Mouse (Mus musculus) c-Kit-positive CD71-negative TER-119-negative erythroid progenitor cells, embryonic 14.5 days (primary cell): ENCODE measurements at regions not wholly inside any gene's neighbourhood (a gene's known extent, or its start where the extent isn't known, plus 50 kb on each side); places are given as distances from the start of the nearest gene placed in this dataset.

Experiments
- DNase-seq: peaks from one replicate; pipeline ENCODE4 v3.0.0-alpha.2; 2013; ENCODE audit warnings: low read depth

- DNase-seq = no peak
Measured at GRCm38 (mm10) chr12:29122931-29123330, 371.3 kb downstream of the Eipr1 start.

- DNase-seq = no peak
Measured at GRCm38 (mm10) chr12:29124079-29124668, 372.6 kb downstream of the Eipr1 start.

DNA sequence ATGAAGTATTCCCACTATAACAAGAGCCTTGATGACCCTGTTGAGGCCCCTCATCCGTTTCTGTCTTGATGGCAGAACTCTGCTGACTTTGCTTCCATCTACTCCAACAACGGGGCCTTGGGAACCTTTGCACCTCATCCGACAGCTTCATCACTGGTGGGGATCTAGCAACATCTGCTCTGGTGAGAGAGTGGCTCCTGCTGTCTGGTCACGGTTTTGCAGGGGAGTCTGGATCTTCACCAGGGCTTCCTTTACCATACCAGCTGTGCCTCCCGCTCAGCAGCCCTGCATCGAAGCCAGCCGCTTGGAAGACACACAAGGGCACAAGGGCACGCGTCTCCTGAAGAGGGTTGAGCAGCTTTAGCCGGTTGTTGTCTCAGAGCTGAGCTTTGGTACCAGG, 377.2 kb downstream of the Eipr1 start:
- DNase-seq = no peak

DNA sequence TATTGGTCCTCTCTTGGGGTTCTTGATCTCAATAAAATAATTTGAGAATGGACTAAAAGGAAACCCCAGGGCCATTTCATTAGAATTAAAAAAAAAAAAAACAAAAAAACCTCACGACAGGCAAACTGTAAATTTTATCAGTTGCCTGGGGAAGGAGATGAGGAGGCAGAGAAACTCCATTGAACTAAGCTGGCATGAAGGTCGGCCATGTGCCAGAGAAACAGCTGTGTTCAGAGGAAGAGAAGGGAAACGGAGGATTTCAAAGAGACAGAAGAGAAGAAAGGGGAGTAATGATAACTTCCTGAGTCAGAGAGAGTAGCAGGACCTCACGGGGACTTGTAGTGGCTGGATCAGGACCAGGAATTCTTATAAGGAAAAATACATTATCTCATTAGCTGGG, 377.7 kb downstream of the Eipr1 start:
- no peak for DNase-seq

GRCm38 (mm10) chr12:29134326-29134725, 382.7 kb downstream of the Eipr1 start:
- no peak for DNase-seq

- no peak for DNase-seq
Measured at GRCm38 (mm10) chr12:29136850-29137268, 385.3 kb downstream of the Eipr1 start.

DNA sequence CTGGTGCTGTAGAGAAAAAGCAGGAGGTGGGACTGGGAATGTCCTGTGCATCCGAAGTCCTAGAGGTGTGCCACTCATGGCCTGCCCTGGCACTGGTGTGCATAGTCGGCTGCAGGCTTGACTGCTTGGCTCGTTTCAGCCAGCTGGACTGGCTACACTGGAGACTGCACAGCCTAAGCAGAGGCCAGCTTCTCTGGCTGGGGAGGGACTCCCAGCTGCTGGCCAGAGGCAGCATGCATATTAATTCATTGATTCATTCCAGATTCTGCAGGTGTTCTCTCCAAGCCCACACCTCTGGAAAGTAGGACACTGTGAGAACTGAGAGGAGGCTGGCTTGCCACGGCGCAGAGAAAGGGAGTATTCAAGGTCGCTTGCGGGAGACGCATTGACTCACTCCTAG, 385.9 kb downstream of the Eipr1 start:
- no peak for DNase-seq

- DNase-seq = no peak
Measured at GRCm38 (mm10) chr12:29140576-29140975, 387.6 kb upstream of the Myt1l start.

GRCm38 (mm10) chr12:29141132-29141531, 387.1 kb upstream of the Myt1l start:
- no peak for DNase-seq

DNA sequence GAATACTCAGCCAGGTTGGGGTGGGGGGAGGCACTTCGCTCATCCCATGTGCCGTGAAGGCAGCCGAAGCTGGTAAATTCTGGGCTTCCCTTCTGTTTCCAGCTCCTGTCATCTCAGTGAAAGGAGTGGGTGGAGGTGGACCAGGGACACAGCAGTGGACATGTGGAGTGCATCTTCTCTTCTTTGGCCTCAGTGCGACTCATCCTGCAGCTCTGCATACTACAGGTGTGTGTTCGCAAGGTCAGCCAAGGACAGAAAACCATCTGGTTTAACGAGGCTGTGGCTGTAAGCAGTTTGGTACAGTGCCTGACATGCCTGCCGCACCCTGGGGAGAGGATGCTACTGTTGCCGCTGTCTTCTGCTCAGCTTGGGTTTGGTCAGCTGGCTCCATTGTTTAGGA, 386.3 kb upstream of the Myt1l start:
- DNase-seq = no peak

DNA sequence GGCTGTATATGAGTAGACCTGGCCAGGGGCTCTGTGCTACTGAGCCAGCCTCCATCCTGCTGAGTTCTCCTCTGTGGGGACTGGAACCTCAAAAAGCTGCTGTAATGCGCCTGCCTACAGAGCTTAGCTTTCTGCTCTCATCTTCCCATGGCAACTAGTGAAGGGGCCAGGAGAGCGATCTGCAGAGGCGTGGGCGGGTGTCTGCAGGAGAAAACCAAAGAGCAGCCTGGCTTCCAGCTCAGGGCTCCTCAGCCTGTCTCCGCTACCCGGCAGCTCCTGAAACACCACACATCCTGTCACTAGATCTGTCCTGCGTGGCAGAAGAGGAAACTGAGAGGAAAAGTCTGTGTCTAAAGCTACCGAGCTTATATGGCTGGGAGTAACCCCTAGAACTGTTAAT, 384.9 kb upstream of the Myt1l start:
- DNase-seq = no peak

DNA sequence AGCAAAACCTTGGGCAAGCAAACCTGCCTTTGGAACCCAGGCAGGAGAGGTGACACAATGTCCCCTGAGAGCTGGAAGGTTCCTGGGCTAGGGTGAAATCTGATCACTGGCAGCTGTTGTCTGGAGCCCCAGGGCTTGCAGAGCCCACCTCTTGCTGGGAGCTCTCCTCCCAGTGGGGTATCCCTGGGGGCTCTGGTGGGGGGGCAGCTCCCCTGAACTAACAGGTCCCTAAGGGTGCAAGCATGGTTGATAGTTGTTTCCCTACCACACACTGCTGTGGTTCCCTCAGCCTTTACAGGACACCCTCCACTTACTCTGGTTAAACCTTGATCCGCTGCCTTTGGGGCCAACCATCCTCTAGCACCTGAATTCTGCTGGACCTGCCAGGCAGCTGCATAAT, 367.3 kb upstream of the Myt1l start:
- DNase-seq = no peak

DNA sequence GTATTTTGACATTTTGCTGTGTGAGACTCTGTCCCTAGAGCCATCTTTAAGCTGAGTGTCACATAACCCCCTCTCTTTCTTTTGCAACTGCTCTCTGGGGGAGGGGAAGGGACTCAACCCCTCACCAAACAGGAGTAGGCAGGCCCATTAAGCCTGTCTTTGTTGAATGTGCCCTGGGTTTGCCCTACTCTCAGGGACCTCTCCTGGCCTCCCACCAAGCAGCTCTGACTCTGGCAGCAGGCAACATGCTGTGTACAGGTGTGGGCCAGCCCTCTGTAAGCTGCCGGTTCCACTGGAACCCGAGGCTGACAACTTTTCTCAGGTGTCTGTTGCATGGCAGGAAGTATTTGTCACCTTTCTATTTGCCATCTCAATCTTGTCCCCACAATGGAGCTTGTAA, 366.6 kb upstream of the Myt1l start:
- no peak for DNase-seq

DNA sequence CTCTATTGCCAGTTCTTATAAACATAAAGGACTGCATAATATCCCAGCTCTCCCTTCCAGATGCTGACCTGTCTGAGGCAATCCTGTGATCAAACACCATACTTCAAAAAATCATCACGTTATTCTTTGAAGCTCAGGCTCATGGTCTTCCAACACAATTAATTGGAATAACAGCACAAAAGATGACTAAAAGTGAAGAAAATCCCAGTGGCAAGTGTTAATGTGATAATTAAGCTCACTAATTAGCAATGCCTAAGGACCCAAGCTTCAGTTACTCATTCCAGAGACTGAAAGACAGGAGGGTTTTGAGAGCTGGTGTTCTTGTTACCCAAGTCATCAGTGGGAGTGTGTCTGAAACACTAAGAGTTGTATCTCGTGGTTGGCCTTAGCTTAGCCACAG, 363.5 kb upstream of the Myt1l start:
- DNase-seq = no peak

GRCm38 (mm10) chr12:29166316-29166715, 361.9 kb upstream of the Myt1l start:
- no peak for DNase-seq

DNA sequence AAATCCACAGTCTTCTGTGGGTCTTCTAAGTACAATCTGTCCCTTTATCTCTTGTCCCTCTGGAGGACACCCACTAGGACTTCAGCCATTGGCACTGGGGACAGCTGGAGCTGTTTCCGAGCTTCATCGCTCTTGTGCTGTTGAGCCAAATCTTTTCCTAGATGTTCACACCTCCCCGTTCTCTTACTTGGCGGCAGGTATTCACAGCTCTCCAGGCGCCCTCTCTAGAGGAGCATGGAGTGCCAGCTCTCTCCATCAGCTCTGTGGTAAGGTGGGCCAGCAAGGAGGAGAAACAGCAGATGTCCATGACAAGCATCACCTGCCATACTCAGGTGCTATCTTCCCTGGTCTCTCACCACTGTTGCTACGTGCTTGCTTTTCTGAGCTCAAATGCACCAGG, 360.3 kb upstream of the Myt1l start:
- no peak for DNase-seq

GRCm38 (mm10) chr12:29175698-29176440, 352.3 kb upstream of the Myt1l start:
- no peak for DNase-seq

GRCm38 (mm10) chr12:29177145-29177544, 351.0 kb upstream of the Myt1l start:
- DNase-seq = no peak

- no peak for DNase-seq
Measured at GRCm38 (mm10) chr12:29178168-29178895, 349.9 kb upstream of the Myt1l start.

GRCm38 (mm10) chr12:29179405-29179804, 348.8 kb upstream of the Myt1l start:
- no peak for DNase-seq

DNA sequence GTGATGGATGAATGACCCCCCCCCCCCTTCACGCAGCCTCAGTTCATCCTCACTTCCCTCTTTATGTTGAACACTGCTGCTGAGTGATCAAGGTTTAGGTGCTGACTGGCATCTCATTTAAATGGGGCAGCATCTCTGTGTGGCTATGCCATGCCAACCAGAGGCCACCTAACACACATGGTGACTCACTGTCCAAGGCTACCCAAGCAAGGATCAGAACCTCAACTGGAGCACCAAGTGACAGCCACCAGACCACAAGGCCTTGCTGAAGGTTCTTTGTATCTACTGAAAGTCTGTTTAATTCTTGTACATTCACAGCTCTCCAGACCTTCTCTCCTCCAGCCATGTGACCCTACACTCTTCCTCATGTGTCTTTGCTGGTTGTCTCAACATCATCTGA, 347.6 kb upstream of the Myt1l start:
- DNase-seq = no peak

DNA sequence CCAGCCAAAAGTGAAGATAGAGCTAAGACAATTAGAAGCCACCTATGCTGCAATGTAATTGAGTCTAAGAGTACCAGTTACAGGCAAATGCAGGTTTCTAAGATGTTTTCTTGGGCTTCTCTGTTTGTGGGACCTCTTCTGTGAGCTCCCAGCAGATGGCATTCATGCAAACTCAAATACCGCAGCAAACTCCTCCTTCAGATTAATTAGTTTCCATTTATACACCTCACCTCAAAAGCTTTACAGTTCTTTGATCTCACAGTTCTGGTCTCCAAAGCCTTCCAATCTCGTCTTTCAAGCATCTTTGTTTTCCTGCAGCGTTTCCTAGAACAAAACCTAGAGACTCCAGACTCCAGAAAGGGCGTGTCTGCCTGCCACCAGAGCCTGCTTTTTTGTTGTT, 340.6 kb upstream of the Myt1l start:
- DNase-seq = no peak

DNA sequence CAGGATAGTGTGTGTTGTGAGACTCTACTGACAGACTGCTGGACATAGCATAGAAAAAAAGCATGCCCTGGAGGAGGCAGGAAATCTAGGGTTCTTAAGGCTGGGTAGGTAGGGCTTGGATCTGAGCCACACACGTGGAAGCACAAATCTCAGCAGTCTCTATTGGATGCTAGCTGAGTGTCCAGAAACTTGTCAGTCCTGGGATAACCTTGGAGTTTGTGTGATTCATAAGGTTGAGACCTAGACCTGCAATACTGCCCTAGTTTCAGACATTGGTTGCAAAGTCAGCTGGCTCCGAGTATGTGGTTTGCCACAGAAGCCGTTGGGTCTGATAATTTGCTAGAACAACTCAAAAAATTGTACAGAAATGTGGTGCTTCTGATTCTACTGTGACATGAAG, 335.8 kb upstream of the Myt1l start:
- no peak for DNase-seq
